Mouse (Mus musculus) ovary, postnatal 10 days (tissue): Measurements from ENCODE around the gene Spef1.
A peak's percentile ranks its signal among the peaks of the same experiment; 100 is the strongest.
"Not testable (repeated sequence)": the region's sequence is repeated elsewhere in the genome, so short reads cannot be mapped to it uniquely, and the experiment has no call there.

Source experiments
- DNase-seq: peaks from one replicate; pipeline ENCODE4 v3.0.0; 2022; ENCODE audit warnings: low spot score

The Spef1 gene

DNA sequence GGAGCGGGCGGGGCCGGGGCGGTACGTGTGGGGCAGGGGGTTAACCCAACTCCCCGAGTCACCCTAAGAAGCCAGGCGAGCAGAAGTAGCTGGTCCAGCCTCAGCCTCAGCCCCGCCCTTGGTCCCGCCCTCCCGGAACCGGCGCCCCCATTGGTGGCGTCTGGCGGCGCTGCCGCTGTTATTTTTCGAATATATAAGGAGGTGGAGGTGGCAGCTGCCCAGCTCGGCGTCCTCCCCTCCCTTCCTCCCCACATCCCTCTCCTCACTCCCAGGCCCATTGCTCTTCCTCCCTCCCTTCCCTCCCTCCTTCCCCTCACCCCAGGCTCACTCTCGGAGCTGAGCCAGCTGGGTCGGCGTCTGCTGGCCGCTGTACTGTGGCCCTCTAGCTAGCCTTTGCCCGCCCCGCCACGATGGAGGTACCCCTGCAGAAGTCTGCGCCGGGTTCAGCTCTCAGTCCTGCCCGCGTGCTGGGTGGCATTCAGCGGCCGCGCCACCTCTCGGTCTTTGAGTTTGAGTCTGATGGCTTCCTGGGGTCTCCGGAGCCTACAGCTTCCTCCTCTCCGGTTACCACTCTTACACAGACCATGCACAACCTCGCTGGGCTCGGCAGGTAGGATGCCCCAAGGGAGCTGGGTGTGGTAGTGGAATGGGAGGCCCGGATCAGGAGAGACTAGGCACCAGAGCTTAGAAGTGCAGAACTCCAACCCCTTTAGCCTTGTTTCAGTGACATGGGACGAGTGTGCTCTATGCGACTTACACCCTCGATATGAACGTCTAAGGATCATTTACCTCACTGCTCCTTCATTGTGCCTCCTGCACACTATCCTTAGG is at the start of gene Spef1, which contains the start of gene Cdc25b:
Gene Spef1 (minus strand): TSS at position 512 of the 831 bp plus-strand sequence.
Gene Cdc25b (plus strand): TSS at position 179 of the 831 bp plus-strand sequence.
- peak; percentile 65 for DNase-seq

DNA sequence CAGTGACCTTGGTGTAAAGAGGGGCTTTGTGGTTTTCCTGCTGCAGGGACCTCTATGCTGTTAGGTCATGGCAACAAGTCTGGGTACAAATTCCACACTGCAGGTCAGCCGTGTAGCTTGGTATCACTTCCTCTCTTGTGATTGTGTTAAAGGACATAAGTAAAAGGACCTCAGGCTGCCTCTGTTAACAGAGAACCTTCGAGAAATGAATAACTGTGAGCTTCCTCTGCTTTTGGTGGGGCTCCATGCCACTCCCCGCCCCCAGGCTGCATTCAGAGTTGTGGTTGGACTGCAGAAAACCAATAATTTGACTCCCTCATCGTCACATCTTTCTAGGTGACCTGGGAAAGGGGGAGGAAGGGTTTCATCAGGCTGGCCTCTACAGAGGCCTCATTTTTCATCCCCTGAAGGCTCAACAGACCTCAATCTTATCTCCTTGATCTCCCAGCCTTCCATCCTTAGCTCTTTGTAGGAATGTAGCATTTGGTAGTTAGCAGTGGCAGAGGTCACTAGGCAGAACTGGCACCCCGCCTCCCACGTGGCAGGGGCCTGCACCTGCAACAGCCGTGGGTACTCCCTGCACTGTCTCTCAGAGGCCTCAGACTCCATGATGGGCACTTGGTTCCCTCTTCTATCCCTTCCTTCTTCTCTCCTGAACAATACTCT is 48.0 kb upstream of the Spef1 start:
- no peak for DNase-seq

DNA sequence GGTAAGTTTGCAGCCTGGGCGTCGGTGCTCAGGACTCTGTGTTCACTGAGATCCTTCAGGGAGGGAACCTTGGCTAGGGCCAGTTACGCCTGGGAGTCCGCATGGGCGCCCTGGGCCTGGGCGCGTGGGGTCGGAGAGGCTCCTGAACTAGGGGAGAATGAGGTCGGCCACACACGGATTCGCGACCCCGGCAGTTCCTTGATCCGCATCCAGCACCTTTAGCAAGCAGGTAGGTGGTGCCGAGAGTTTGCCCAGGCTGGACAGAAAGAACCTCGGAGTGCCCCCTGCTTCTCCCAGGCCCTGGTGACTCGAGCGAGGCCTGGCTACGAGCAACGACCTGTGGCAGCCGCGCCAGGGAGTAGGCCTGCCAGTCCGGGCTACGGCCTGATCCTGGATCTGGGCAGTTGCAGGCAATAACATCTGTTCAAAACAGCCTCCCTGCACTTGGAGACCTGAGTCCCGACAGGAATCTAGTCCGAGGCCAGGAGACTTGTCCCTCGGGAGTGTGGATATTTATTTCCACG is 47.1 kb upstream of the Spef1 start:
- DNase-seq = no peak

DNA sequence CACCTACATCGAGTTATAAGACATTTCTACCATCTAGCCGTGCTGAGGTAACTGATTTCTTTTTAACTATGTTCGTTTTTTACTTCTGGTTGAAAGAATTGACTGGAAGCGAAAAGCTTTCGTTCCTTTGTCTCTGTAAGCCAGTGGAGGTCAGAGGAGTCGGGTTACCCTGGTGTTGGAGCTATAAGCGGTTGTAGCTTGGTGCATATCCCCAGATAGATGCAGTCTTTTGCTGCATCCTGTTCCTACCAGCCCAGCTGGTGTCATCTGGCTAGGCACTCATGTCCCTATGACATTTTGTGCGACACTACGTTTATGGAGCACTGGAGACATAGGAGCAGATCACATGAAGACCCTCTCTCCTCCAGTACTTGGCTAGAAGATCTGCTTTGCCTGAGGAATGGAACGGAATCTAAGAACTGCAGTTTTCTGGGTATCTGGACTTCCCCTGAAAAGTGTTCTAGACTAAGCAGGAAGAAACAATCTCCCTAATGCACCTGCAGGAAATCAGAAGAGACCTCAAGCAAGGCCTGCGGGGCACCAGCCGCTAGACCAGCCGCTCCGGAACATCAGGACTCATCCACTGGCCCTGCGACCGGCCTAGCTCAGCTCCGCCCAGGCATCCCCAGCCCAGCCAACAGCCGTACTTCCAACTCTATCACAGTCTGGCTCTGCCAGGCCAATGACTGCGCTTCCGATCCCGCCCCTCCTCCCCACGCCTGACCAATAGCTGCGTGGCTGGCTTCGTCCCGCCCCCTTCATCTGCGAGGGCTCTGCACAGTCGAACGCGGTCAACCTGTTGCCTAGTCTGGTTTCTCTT is 46.4 kb upstream of the Spef1 start, which contains the start of gene Mavs:
Gene Mavs (plus strand): TSS at position 757 of the 820 bp plus-strand sequence.
- peak; percentile 78 for DNase-seq

DNA sequence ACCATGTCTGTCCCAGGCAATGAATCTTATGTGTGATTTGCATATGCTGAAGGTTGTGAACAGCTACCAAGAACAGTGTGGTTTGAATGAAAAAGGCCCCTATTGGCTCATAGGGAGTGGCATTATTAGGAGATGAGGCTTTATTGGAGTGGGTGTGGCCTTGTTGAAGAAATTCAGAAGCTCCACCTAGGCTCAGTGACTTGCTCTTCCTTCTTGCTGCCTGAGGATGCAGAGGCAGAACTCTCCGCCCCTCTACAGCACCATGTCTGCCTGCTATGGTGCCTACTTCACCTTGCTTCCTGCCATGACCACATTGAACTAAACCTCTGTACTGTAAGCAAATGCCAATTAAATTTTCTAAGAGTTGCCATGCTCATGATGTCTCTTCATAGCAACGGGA is 45.5 kb upstream of the Spef1 start:
- DNase-seq = no peak

DNA sequence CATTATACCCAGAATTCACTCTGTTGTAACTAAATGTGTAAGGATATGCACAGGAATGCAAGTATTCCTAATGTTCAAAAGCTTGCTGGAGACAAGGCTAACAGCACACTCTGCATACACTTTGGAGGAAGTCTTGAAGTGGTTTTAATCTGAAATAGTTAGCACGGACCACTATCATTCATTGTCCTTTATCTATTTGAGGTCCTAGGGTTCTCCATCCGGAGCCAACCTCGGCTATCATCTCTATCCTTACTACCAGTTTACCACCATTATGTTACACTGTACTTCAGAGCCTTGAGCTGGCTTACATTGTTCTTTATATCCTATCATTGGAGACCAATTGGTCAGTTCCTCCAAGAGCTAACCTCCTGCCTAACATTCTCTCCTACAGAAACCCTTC is 40.2 kb upstream of the Spef1 start:
- DNase-seq = no peak

DNA sequence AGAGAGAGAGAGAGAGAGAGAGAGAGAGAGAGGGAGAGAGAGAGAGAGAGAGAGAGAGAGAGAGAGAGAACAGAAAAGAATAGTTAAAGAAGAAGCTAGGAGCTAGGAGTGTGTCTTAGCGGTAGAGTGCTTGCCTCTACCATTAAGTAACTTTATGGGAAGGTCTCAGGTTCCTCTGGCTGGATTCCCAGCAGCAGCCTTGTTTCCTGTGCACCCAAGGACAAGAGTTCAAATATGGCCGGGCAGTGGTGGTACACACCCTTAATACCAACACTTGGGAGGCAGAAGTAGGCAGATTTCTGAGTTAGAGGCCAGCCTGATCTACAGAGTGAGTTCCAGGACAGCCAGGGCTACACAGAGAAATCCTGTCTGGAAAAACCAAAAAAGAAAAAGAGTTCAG is 39.6 kb upstream of the Spef1 start:
- not testable (repeated sequence) for DNase-seq

DNA sequence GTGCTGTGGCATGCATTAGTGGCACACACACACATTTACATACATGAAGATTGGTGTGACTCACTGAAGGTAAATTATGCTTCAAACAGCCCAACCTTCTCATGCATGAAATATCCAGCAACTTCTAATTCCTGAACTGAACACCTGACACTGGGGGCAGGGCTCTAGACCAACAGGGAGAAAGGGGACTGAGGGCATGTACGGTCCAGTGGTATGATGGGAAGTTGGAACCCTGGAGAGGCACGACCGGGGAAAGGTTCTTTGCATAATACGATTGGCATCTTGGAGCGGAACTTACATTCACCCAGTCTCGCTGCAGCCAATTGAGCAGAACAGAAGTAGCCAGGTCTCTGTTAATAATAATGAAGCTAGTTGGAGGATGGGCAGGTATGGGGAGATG is 38.1 kb upstream of the Spef1 start:
- no peak for DNase-seq

DNA sequence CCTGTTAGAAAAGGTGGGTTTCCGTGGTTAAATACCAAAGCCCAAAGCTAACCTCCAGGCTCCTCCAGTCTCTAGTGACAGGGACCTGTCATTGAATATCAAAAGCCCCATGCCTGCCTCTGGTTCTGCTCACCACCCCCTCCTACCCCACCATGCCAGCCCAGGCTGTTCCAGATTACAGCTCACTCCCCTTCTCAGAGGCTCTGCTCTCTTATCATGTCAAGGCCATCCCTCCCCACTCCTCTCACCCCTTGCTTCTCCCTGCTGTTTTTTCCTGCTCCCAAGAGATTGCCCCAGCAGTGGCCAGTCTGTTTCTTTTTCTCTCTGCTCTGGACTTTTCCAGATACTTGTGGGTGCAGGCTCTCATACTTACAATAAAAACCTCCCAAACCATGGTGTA is 36.5 kb upstream of the Spef1 start:
- DNase-seq = no peak

DNA sequence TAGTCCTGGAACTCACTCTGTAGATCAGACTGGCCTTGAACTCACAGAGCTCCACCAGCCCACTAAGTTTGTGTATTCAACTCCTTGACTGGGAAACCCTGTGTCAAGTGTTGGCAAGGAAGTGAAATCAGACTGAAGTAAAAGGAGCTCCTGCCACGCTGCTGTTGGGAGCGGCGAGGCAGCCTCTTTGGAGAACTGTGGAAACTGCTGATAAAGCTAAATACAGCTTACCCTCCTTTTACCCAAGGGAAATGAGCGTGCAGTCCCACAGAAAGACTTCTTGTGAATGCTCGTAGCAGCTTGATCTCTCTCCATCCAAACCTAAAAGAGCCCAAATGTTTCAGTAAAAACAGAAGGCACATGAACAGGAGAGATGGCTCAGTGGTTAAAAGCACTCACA is 35.5 kb upstream of the Spef1 start:
- no peak for DNase-seq

DNA sequence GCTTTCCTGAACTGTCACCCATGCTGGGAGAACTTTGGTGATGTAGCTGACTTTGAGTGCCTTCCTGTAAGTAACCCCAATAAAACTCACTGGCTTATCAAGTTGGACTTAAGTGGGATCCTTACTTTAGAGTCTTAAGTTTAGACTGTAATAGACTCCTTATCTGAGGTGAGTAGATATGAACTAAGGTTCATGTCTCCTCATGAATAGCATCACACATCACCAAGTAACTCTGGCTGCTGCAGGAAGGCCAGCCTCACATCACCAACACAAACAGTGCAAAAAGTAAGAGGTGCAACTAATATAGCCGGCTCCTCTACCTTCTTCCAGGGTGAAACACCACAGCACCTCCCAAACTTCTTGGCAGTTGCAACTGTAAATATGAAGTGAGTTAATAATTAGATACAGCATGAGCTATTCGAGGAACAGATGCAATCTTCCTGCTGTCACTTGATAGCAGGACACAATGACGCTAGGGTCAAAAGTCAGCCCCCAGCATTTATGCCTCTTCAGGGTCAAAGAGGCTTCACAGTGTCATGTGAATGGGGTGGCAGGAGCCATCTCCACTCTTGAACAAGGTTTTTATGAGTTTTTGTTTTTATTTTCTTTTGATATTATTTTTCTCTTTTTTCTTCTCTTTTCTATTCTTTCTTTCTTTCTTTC is 34.9 kb upstream of the Spef1 start:
- no peak for DNase-seq

DNA sequence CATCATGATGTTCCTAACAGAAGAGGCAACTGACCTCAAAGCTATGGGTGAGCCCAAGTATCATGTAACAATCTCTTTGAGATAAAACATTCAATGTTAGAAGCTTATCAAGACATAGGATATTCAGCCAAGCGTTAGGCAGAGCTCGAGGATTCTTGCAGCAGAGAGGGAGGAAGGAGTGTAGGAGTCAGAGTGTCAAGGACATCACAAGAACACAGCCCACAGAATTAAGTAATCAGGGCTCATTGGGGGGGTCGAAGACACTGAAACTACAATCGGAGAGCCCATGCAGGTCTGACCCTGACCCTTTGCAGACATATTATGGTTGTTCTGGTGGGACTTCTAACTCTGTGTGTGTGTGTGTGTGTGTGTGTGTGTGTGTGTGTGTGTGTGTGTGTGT is 32.9 kb upstream of the Spef1 start:
- DNase-seq = no peak

DNA sequence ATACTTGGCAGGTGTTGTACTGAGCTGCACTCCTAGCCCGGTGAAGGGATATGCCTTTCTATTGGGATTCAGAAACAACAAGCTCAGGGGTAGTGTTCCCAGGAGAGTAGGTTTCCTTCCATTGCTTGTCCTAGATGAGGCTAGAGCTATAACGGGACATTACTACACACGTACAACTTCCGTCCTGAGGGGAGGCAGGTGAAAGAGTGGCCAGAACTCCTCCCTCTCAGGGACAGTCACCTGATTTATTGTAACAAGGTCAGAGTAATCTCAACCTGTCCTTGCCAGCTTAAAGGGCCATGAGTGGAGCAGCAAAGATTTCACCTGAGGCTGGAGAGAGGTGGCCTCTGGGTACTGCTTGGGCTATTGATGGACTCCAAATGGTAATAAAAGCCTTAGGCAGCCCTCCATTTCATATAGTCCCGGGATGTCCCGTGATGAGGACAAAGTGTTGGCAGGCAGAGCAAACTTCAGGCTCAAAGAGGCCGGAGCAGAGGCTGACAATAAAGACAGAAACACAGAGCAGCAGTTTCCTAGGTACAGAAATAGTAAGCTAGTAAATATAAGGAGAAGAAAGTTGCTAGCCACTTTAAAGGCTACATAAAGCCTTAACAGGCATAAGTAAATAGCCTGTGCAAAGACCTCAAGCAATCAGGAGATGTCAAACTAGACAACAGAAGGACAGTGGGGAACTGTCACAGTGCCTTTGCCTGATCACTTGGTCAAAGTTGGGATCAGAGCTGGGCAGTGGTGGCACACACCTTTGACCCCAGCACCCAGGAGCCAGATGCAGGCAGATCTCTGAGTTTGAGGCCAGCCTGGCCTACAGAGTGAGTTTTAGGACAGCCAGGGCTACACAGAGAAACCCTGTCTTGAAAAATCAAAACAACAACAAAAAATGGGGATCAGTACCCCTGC is 29.1 kb upstream of the Spef1 start:
- no peak for DNase-seq

DNA sequence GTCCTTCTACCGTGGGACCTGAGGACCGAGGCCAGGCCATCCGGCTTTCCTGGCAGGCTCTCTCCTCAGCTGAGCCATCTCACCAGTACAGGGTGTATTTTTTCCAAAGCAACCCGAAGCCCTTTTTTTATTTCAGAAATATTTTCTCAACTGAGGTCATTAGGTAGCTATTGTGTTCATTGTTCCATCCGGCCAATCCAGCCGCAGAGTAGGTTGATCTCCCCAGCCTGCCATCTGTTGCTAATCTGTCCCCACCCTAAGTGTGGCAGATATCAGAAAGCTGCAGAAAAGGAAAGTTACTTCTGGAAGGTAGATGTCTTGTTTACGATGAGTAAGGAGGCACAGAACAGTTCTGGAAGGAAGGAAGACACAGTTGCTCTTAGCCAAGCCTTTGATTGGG is 26.7 kb upstream of the Spef1 start:
- DNase-seq = no peak

DNA sequence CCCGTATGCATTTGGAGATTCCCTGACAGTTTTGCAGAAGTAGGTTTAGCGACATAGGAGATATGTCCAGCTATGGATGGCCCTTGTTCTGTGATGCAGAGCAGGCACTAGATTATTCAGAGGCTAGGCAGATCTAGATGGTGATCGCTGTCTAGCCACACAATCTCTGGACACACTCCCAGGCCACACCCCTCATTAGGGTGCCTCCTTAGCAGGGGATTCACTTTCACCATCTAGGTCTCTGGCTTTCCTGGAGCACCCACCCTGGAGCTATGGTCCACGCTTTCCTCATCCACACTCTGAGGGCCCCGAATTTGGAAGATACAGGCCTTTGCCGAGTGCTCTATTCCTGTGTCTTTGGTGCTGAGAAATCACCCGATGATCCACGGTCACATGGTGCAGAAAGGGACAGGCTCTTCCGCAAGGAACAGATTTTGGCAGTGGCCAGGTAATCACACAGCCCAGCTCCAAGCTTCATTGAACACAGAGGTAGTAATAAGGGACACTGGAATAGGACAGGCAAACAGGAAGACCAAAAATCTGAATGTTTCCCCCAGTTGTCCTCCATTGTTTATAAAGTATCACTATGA is 24.0 kb upstream of the Spef1 start:
- DNase-seq = no peak

DNA sequence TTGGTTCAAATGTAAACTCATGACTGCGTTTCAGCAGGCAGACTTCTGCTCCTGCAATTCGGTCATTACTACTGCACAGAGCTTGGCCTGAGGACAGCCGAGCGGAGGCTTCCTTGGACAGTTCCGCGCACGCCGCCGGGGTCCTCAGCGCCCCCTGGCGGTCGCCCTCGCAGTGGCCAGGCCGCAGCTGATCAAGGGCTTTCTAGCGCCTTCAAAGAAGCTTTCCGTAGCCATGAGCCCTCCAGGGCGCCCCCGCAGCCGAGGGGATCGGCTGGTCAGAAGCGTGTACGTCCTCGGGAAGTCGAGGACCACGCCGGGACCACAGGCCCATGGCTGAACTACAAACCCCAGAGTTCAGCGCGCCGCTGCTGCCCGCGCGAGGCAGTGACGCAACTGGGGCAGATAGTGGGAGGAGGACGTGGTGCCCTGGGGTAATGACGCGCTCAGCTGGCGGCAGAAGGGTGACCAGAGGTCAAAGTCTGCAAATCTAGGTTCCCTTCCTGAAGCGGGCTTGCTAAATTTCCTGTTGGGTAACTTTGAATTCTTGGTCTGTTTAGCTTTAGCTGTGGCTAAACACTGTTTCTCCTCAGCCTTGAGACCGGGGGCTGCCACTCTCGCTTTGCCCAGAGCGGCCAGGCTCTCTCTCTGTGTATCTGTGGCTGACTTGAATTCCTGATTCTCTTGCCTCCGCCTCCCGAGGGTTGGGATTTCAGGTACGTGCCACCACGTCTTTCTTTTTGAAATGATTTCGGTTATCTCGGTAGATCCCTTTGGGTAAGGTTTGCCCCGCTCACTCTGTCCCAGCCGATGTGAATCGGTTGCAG is 23.1 kb upstream of the Spef1 start:
- DNase-seq = peak; percentile 93

DNA sequence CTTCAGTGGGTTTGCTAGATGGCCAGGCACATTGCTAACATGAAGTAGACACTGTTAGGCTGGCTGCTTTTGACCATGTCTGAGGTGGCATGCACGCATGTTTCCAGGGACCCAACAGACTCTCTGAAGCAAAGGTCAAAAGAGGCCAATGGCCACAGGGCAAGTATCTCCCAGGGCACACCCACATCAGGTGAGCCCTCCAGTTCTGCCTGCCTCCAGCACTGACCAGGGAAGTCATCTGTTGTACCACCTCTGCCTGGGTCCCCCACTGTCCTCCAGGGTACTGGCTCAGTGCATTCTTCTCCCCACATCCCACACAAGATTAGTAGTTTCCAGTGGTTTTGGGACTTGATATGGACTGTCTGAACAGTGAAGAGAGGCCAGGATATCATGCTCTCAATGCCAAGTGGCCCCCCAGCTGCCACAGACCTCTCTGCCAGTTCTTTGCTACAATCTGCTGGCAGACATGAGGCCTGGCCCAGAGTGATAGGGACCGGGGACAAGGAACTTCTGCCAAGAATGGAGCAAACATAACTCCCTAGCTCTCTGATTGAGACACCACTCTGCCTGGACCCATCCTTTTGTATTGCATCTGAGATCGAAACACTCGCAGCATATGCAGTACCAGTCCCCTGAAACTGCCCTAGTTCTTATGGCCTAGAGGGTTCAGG is 22.2 kb upstream of the Spef1 start:
- no peak for DNase-seq

DNA sequence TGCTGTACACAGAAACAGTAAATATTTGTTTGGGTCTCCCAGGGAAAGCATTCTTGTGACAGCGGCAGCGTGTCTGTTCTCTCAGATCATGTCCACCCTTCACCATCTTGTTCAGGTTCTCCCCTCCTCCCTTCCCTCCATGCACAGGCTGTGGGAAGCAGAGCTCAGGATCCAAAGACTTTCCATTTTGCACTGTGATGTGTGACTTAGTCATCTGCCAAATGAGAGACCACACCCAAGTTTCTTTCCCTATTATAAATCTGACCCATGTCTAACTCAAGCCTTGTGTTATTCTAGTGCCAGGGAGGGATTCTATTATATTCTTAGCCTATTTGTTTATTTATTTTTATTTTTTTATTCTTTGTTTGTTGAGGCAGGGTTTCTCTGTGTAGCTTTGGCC is 21.3 kb upstream of the Spef1 start:
- no peak for DNase-seq

DNA sequence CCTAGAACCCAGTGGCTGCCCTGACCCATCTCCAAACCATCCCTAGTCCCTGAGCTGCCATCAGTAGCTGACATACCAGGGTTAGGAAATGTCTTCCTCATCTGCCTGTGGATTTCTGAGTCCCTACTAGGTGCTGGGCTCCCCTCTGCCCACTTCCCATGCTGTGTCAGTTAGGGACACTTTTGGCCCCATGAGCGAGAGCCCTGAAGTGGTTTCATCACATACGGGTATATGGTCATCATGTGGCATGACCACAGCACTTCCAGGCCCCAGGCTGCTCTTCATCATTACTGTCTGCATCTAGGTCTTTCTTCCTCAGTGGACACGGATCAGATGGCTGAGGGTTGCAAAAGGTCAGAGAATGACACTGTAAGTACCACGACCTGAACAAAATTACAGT is 19.7 kb upstream of the Spef1 start, which contains the start of gene Ap5s1:
Gene Ap5s1 (plus strand): TSS at position 301 of the 400 bp plus-strand sequence.
- DNase-seq = no peak
